ENCODE assay signal across 9 mouse cellular contexts in the genomic region with DNA sequence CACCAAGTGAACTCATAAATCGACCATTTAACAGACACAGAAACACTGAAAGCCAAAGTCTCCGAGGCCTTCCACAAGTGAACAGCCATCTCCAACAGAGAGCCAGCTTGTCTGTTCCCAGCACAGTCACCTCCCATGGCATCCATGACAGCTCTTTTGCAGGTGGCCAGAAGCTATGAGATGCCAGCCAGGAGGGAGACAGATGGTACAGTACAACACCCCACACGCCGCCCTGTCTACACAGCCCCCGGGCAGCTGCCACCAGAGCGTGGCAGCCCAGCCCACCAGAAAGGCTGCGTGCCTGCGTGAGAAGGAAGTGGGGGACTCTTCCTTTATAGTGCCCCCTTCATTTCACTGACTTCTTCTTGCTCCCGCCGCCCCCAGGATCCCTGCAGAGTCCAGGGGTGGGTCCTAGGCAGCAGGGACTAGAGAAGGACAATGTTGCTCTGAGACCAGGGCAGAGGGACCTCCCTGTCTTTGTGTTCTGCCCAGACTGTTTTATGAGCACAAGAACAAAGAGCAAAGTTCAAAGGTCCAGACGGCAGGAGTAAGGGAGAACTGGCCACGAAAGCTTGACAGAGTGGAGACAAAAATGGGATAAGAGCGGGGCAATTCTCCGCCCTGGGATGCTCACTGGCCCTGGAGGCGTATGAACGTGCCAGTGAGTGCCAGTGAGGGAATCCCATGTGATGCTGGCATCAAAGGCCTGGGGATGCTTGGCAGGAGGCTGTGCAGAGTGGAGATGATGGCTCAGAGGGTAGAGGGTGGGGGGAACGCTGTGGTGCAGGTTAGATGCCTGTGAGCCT.
DNase-seq lines count a peak whose midpoint lies in the region; ATAC-seq lines count a peak whose summit lies in the region.
"Had no signal": no experiment of that assay in that cellular context is flagged by ENCODE, and none has a peak within 500 bp of the region (broad histone marks: within the 10 kb centered on the region; RNA-seq: fewer than 3 reads in every experiment).

No protein-coding gene starts in this region.

- peak overlapping the region; percentile 65 for H3K27ac ChIP-seq in forebrain, embryonic 16.5 days (ENCODE audit: low read length)
- peak overlapping the region; percentile 74 for H3K27ac ChIP-seq in neural tube, embryonic 13.5 days (replicated peaks)
- H3K27ac ChIP-seq: liver, embryonic 13.5 days had no signal

- peak; percentile 86 for ATAC-seq in forebrain, embryonic 16.5 days
- peak; percentile 73 for ATAC-seq in neural tube, embryonic 13.5 days (ENCODE audit: low read depth)

- no peak overlapping the region for H3K4me3 ChIP-seq in forebrain, embryonic 16.5 days (replicated peaks; ENCODE audit: low read length)
- no peak overlapping the region for H3K4me3 ChIP-seq in neural tube, embryonic 13.5 days
- H3K4me3 ChIP-seq: liver, embryonic 13.5 days had no signal

- peaks cover 24% of the 10 kb centered on the region for H3K4me1 ChIP-seq in forebrain, embryonic 16.5 days (replicated peaks; ENCODE audit: control insufficient read depth, insufficient read depth, low read length)
- peaks cover 30% of the 10 kb centered on the region for H3K4me1 ChIP-seq in neural tube, embryonic 13.5 days (replicated peaks)

- no peaks in the 10 kb centered on the region for H3K9me3 ChIP-seq in forebrain, embryonic 16.5 days (ENCODE audit: control insufficient read depth, low read length)
- no peaks in the 10 kb centered on the region for H3K9me3 ChIP-seq in neural tube, embryonic 13.5 days
- H3K9me3 ChIP-seq: liver, embryonic 13.5 days had no signal

- WGBS in forebrain, embryonic 16.5 days = 56% methylated on average over 17 of the region's 17 CpGs
- 18% methylated on average over 17 of the region's 17 CpGs for WGBS in neural tube, embryonic 13.5 days

- no peak overlapping the region for H3K9ac ChIP-seq in forebrain, embryonic 16.5 days (replicated peaks; ENCODE audit: low read depth, low read length)
- 0 out of 2 replicates have a peak overlapping the region, but pooled peaks have one; percentile 36 for H3K9ac ChIP-seq in neural tube, embryonic 13.5 days
- H3K9ac ChIP-seq: liver, embryonic 13.5 days had no signal

- intact Hi-C loops in heart, postnatal 36 days (cut with DNase I) = no loop called here

- no peaks in the 10 kb centered on the region for H3K27me3 ChIP-seq in forebrain, embryonic 16.5 days (replicated peaks; ENCODE audit: control insufficient read depth, insufficient read depth, low read length)
- no peaks in the 10 kb centered on the region for H3K27me3 ChIP-seq in neural tube, embryonic 13.5 days
- H3K27me3 ChIP-seq: liver, embryonic 13.5 days had no signal

- no peaks in the 10 kb centered on the region for H3K36me3 ChIP-seq in forebrain, embryonic 16.5 days (ENCODE audit: control insufficient read depth, insufficient read depth)
- H3K36me3 ChIP-seq in neural tube, embryonic 13.5 days = peaks cover 26% of the 10 kb centered on the region

- peak; percentile 64 for DNase-seq in embryo, embryonic 10 days (ENCODE audit: low spot score)
- no peak for DNase-seq in embryo, embryonic 9.5 days (ENCODE audit: extremely low spot score)
- DNase-seq in kidney, postnatal 36 days = peak; percentile 31 to 34
- no peak for DNase-seq in heart, postnatal 36 days
- DNase-seq in adipocyte (ENCODE audit: low spot score) = no peak
- DNase-seq in gastrocnemius, adult 18-20 months (ENCODE audit: low spot score) = no peak
- DNase-seq: liver, embryonic 13.5 days had no signal

- H3K4me2 ChIP-seq in forebrain, embryonic 16.5 days (ENCODE audit: low read length) = no peak overlapping the region
- no peak overlapping the region for H3K4me2 ChIP-seq in neural tube, embryonic 13.5 days
- H3K4me2 ChIP-seq: liver, embryonic 13.5 days had no signal

Comparison
In these comparisons a context has a peak if more than half of its experiments do, and no peak if none do; other contexts are left out.
1. DNase-seq: peak in embryo, embryonic 10 days (single experiment) and kidney, postnatal 36 days (2 of 2); none in embryo, embryonic 9.5 days (single experiment), heart, postnatal 36 days (0 of 2), adipocyte (single experiment) and gastrocnemius, adult 18-20 months (single experiment).